Mouse (Mus musculus) gastrocnemius, adult 8-10 months (tissue): ENCODE results near the gene Dhx37. TPM values are rescaled to one million over a fixed set of nuclear protein-coding genes. Genes with fewer than 3 reads are reported as not detected.
A peak's percentile ranks its signal among the peaks of the same experiment; 100 is the strongest.
"Not testable (repeated sequence)": the region's sequence is repeated elsewhere in the genome, so short reads cannot be mapped to it uniquely, and the experiment has no call there.

Source experiments
- DNase-seq, 2 experiments: peaks; one replicate each; pipeline ENCODE4 v3.0.0; 2022; ENCODE audit warnings: low spot score in 2 of 2
- total RNA-seq, 4 experiments: library from RNA; stranded (reverse); gene quantifications; 2 replicates each; pipeline ENCODE4 v1.2.4; 2022

Gene Dhx37
- total RNA-seq, 4 experiments from 2014 or later, result 4.4 to 5.1 (median 4.8) TPM

- DNase-seq, result no peak
Measured at GRCm38 (mm10) chr5:125449306-125449705, 15.4 kb upstream of the Dhx37 start.

DNA sequence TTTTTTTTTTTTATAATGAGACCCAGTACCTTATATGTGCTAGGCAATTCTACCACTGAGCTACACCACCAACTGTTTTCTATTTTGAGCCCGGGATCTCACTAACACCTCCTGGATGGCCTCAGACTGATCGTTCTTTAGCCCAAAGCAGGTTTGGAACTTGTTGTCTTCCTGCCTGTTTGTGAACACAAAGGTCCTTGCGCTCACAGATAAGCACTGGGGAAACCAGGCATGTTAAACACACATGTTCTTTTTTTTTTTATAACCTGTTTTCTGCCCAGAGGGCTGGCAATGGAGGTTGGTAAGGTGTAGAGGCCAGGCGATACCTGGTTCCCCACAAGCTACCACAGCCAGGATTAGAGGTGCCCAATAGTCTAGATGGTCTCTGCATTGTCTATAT is 14.7 kb upstream of the Dhx37 start:
- DNase-seq, result no peak

- no peak for DNase-seq
Measured at GRCm38 (mm10) chr5:125448026-125448425, 14.1 kb upstream of the Dhx37 start.

- DNase-seq, result no peak
Measured at GRCm38 (mm10) chr5:125446344-125446743, 12.4 kb upstream of the Dhx37 start.

- DNase-seq, result no peak
Measured at GRCm38 (mm10) chr5:125444554-125444953, 10.6 kb upstream of the Dhx37 start.

- no peak for DNase-seq
Measured at GRCm38 (mm10) chr5:125443915-125444314, 10.0 kb upstream of the Dhx37 start.

GRCm38 (mm10) chr5:125443335-125443734 is 9.4 kb upstream of the Dhx37 start:
- no peak for DNase-seq

GRCm38 (mm10) chr5:125442136-125442995 is 8.4 kb upstream of the Dhx37 start:
- no peak for DNase-seq

DNA sequence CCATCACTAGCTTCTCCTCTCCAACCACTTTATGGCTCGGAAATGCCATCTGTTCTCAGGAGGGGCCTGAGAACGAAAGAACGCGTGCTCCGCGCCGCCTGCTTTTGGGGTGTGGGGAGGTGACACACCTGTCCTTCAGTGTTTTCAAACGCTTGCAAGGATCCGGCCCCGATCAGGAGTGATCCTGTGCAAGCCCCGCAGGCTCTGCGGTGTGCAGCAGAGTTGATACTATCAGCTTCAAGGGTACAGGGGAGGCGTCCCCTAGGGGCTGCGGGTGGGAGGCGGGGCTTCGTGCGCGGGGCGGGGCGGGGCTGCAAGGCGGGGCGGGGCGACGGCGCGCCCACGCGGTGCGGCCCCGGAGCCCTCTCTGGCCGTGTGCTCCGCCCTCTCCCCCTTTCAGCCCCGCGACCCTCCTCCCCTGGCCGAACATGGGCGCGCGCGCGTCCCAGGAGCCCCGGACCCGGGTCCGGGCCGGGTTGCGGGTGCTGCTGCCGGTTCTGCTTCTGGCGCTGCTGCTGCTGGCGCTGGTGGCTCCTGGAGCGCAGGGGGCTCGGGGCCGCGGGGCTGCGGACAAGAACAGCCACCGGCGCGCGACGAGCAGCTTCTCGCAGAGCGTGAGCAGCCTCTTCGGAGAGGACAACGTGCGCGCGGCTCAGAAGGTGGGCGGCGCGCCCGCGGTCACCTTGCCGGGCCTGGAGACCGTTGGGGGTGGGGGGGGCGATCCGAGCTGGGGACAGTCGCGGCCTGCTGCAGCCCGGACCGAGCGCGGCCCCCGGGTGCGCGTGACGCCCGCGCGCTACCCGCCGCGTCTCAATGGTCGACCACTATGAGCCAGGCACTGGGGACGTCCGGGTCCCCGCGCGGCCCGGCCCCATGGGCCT is 7.6 kb upstream of the Dhx37 start, which contains the start of gene Bri3bp:
Bri3bp (plus strand) TSS at position 335 of the 881 bp plus-strand sequence.
- no peak for DNase-seq

GRCm38 (mm10) chr5:125440583-125441233 is 6.8 kb upstream of the Dhx37 start:
- no peak for DNase-seq

- not testable (repeated sequence) for DNase-seq
Measured at GRCm38 (mm10) chr5:125434347-125434746, 426 bp upstream of the Dhx37 start.

DNA sequence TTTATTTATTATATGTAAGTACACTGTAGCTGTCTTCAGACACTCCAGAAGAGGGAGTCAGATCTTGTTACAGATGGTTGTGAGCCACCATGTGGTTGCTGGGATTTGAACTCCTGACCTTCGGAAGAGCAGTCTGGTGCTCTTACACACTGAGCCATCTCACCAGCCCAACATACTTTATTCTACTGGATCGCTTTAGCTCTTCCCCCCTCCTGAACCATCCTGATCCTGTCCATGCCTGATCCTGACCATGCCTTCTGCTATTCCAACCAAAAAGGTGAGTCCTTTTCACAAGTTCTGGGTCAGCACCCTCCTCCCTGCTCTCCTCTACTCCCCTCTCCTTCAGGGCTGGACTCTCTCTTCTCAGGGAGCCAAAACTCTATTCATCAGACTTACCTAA is 1.6 kb downstream of the Dhx37 start:
- not testable (repeated sequence) for DNase-seq

DNA sequence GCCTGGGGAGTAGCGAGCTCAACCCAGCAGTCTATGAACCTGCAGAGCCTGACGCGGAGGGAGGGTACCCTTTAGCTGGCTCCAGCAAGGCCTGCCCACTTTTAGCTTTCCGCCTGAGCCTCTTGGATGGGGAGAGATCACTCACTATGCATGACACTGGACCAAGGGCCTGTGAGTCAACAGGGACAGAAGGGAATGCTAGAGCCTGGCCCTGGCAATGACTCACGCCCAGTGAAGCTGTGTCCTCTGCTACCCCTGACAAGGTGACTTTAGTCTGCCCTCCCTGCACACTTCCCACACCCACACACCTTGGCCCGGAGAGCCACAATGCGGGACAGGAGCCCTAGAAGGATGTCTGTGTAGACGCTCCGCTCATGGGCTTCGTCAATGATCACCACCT is 7.6 kb downstream of the Dhx37 start:
- DNase-seq, result no peak

DNA sequence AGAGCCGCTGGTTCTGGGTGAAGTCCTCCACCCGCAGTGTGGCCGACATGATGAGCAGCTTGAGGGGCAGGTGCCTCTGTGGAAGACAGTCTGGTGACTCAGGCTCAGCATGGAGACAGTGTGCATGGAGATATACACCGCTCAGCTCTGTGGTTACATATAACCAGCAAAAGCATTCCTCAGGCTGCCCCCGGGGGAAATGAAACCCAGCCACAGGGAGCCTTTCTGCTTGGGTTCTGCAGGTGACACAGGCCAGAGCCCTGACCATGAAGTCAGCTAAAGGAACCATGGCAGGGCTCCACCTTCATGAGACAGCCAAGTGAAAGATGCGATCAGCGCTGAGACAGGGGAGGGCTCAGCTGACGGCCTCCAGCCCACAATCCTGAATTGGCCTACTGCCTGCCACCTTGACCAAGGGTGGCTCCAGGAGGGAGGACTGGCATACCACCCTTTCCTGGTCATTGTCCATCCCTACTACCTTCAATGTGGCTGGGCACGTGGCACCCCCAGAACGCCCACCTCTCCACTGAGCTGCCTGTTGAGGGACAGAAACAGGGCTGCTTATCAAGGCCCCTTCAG is 8.1 kb downstream of the Dhx37 start:
- DNase-seq, result no peak

DNA sequence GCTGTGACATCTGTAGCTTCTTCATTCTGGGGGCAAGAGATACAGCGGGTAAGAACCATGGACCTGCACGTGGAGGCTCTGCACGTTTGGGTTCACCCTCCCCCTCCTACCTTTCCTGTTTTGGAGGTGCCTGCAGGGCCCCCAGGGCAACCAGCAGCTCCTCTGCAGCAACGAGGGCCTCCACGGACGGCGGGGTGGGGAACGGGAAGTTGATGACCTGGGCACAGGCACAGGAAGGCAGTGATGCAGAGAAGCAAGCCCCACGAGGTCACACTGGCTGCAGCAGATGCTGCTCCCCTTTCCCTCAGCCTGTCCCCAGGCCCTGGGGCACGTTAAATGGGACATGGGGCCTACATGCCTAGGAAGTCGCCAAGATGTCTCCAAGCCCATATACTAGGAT is 14.8 kb downstream of the Dhx37 start:
- no peak for DNase-seq

DNA sequence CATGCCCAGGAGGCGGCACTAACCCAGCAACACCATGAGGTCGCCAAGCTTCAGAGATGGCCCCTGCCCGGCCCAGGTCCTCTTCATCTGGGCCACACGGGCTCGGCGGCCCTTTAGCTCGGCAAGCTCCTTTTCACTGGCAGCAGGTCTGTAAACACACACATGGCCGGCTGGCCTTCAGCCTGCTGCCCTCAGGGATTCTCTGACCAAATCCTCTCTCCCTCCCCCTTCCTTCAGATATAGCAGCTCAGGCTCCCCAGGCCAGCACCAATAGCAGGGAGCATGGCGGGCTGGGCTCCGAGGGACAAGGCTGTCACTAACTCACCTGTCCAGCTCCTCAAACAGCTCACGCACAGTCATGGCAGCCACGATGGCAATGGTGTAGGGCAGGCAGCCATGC is 15.3 kb downstream of the Dhx37 start:
- no peak for DNase-seq

DNA sequence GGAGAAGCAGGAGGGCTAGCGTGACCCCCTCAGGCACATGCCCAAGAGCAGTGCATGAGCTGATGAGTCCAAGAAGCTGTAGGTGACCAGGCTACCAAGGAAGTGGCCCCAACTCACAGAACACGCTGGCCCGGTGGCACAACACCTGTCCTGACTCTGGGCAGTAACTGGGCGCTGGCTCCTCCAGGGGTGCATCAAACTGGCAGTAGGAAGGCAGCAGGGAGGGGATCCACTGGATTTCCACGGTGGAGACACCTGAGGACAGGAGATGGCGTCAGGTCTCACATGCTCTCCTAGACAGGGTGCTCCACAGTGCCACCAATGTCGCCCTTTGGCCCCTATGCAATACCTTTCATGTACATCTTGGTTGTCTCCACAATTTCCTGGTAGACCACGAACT is 17.7 kb downstream of the Dhx37 start:
- no peak for DNase-seq

GRCm38 (mm10) chr5:125413763-125414162 is 20.2 kb downstream of the Dhx37 start:
- no peak for DNase-seq

DNA sequence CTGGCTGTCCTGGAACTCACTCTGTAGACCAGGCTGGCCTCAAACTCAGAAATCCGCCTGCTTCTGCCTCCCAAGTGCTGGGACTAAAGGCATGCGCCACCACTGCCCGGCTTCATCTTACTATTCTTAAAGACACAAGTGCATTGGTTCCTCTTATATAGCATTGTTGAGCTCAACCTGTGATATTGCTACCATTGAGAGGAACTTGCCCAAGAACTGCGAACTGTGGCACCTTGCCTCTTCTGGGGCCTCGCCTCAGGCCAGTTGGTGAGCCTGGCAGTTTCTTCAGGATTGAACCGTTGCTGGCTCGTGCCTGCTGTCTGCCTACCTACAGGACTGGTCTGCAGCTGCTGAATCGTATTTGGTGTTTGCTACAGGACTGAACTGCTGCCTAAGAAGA is 21.4 kb downstream of the Dhx37 start:
- DNase-seq, result not testable (repeated sequence)

- DNase-seq, result peak in 1 of 2 experiments; percentile 61
Measured at GRCm38 (mm10) chr5:125411972-125412530, 21.9 kb downstream of the Dhx37 start.
